Mouse (Mus musculus): Measurements from ENCODE around the gene Mettl24. TPM values are rescaled to one million over a fixed set of nuclear protein-coding genes. Genes with fewer than 3 reads are reported as not detected.

Gene Mettl24
- 0.72 and 0.78 TPM in 2 replicates for polyA plus RNA-seq (2015; fragmentation: Nextera tagmentation; extraction: Ambion mirVana)

DNA sequence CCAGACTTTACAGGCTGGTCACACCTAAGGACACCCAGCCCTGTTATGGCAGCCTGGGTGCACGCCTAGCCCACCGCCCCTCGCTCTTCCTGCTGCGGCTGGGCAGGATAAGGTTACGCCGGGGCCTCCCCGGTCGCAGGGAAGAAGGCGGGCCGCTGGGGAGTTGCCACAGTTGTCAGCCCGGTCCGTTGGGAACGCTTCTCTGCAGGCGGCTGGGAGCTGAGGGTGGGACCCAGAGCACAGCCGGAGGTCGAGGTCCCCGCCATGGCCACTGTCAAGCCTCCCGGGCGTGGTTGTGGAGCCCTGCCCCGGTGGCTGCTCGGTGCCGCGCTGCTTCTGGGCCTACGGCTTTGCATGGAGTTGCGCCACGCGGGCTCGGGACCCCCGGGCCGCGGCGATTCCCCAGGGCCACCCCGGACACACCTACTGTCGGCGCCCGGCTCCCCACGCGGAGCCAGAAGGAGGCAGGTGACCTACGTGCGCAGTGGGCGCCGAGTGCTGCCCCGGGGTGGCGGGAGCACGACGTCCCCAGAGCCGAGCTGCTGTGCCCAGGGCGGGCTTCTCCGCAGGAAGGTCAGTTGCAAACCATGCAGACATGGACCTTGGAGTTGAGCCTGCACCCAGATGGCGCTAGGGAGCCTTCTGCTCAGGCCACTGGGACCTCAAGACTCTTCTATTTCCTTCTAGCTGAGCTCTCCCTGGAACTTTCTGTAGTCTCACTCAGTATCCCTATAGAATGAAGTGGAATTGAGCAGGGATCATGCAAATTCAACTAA is at the start of gene Mettl24:
TSS of gene Mettl24 (plus strand) at position 191 of the 776 bp plus-strand sequence.
- 1% methylated on average over 50 of the region's 50 CpGs for WGBS

GRCm38 (mm10) chr10:40637331-40637730 is 45.8 kb upstream of the Mettl24 start:
- no peak for ATAC-seq
- Histone ChIP-seq H3K4me3 (ENCODE audit: low read depth, low read length) (no peak overlapping the region), H3K27ac (ENCODE audit: low read length) (no peak overlapping the region), H3K27me3 (ENCODE audit: control insufficient read depth, insufficient read depth, low read depth, low read length) (no peaks in the 10 kb centered on the region), H3K9me3 (replicated peaks; ENCODE audit: control insufficient read depth, low read length, poor library complexity, severe bottlenecking) (no peaks in the 10 kb centered on the region), H3K4me2 (ENCODE audit: low read length) (no peak overlapping the region), H3K36me3 (ENCODE audit: control insufficient read depth, insufficient read depth, low read length) (no peaks in the 10 kb centered on the region), H3K4me1 (ENCODE audit: control insufficient read depth, insufficient read depth, low read length) (no peaks in the 10 kb centered on the region), H3K9ac (ENCODE audit: low read depth, low read length) (no peak overlapping the region)
- WGBS = 70% methylated on average over 10 of the region's 10 CpGs

More for the DNA sequence above, at the start of gene Mettl24:
- Histone ChIP-seq H3K27ac (ENCODE audit: low read length) (no peak within 1 kb of the TSS; the same call in 1 of the 2 replicates), H3K4me2 (ENCODE audit: low read length) (peak within 1 kb of the TSS; percentile 97), H3K9me3 (replicated peaks; ENCODE audit: control insufficient read depth, low read length, poor library complexity, severe bottlenecking) (no peaks in the 10 kb centered on the region), H3K27me3 (ENCODE audit: control insufficient read depth, insufficient read depth, low read depth, low read length) (no peaks in the 10 kb centered on the region), H3K4me1 (ENCODE audit: control insufficient read depth, insufficient read depth, low read length) (peaks cover 14% of the 10 kb centered on the region), H3K9ac (ENCODE audit: low read depth, low read length) (peak within 1 kb of the TSS; percentile 78), H3K4me3 (ENCODE audit: low read depth, low read length) (peak within 1 kb of the TSS; percentile 51), H3K36me3 (ENCODE audit: control insufficient read depth, insufficient read depth, low read length) (no peaks in the 10 kb centered on the region)
- peak; percentile 76 for ATAC-seq

- no peak for ATAC-seq
- Histone ChIP-seq H3K27me3 (ENCODE audit: control insufficient read depth, insufficient read depth, low read depth, low read length) (no peaks in the 10 kb centered on the region), H3K9ac (ENCODE audit: low read depth, low read length) (no peak overlapping the region), H3K4me2 (ENCODE audit: low read length) (no peak overlapping the region), H3K36me3 (ENCODE audit: control insufficient read depth, insufficient read depth, low read length) (no peaks in the 10 kb centered on the region), H3K27ac (ENCODE audit: low read length) (no peak overlapping the region), H3K4me1 (ENCODE audit: control insufficient read depth, insufficient read depth, low read length) (no peaks in the 10 kb centered on the region), H3K4me3 (ENCODE audit: low read depth, low read length) (no peak overlapping the region), H3K9me3 (replicated peaks; ENCODE audit: control insufficient read depth, low read length, poor library complexity, severe bottlenecking) (no peaks in the 10 kb centered on the region)
- 46% methylated on average over 7 of the region's 7 CpGs for WGBS
Measured at GRCm38 (mm10) chr10:40638276-40638675, 44.8 kb upstream of the Mettl24 start.

- no peak overlapping the region for H3K9ac ChIP-seq (ENCODE audit: low read depth, low read length)
- peak; percentile 56; the same call in 1 of the 2 replicates for ATAC-seq
- WGBS = 46% methylated on average over 26 of the region's 26 CpGs
Measured at GRCm38 (mm10) chr10:40638823-40639819, 44.0 kb upstream of the Mettl24 start.

DNA sequence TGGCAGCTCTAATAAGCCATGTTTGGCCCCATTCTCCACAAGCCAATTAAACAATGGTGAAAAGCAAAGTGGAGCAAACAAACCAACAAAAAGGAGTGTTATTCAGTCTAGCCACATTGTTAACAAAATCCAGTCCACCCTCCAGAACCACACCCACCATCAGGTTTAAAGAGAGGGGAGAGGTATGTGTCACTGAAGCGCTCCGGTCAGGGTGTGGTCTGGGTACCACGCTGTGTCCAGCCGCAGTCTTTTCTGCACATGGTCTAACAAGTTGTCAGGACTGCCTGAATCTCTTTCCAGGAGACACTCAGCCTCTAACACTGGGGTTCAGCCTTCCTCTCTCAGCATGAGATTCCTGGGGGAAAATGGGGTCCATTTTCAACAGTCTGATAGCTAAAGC is 42.7 kb upstream of the Mettl24 start:
- no peaks in the 10 kb centered on the region for H3K27me3 ChIP-seq (ENCODE audit: control insufficient read depth, insufficient read depth, low read depth, low read length)
- no peaks in the 10 kb centered on the region for H3K36me3 ChIP-seq (ENCODE audit: control insufficient read depth, insufficient read depth, low read length)
- no peaks in the 10 kb centered on the region for H3K9me3 ChIP-seq (replicated peaks; ENCODE audit: control insufficient read depth, low read length, poor library complexity, severe bottlenecking)
- H3K27ac ChIP-seq (ENCODE audit: low read length) = no peak overlapping the region
- H3K4me1 ChIP-seq (ENCODE audit: control insufficient read depth, insufficient read depth, low read length) = no peaks in the 10 kb centered on the region
- no peak for ATAC-seq
- no peak overlapping the region for H3K4me3 ChIP-seq (ENCODE audit: low read depth, low read length)
- no peak overlapping the region for H3K9ac ChIP-seq (ENCODE audit: low read depth, low read length)
- H3K4me2 ChIP-seq (ENCODE audit: low read length) = no peak overlapping the region
- 90% methylated on average over 4 of the region's 4 CpGs for WGBS

More at GRCm38 (mm10) chr10:40638823-40639819, 44.0 kb upstream of the Mettl24 start:
- Histone ChIP-seq H3K27ac (ENCODE audit: low read length) (no peak overlapping the region), H3K4me1 (ENCODE audit: control insufficient read depth, insufficient read depth, low read length) (no peaks in the 10 kb centered on the region), H3K9me3 (replicated peaks; ENCODE audit: control insufficient read depth, low read length, poor library complexity, severe bottlenecking) (no peaks in the 10 kb centered on the region), H3K36me3 (ENCODE audit: control insufficient read depth, insufficient read depth, low read length) (no peaks in the 10 kb centered on the region), H3K27me3 (ENCODE audit: control insufficient read depth, insufficient read depth, low read depth, low read length) (no peaks in the 10 kb centered on the region), H3K4me3 (ENCODE audit: low read depth, low read length) (no peak overlapping the region), H3K4me2 (ENCODE audit: low read length) (no peak overlapping the region)

GRCm38 (mm10) chr10:40641901-40642300 is 41.2 kb upstream of the Mettl24 start:
- WGBS = 90% methylated on average over 7 of the region's 7 CpGs
- H3K9ac ChIP-seq (ENCODE audit: low read depth, low read length) = no peak overlapping the region
- no peaks in the 10 kb centered on the region for H3K9me3 ChIP-seq (replicated peaks; ENCODE audit: control insufficient read depth, low read length, poor library complexity, severe bottlenecking)
- no peak for ATAC-seq
- no peaks in the 10 kb centered on the region for H3K27me3 ChIP-seq (ENCODE audit: control insufficient read depth, insufficient read depth, low read depth, low read length)
- no peaks in the 10 kb centered on the region for H3K36me3 ChIP-seq (ENCODE audit: control insufficient read depth, insufficient read depth, low read length)
- no peak overlapping the region for H3K4me3 ChIP-seq (ENCODE audit: low read depth, low read length)
- H3K4me2 ChIP-seq (ENCODE audit: low read length) = no peak overlapping the region
- H3K27ac ChIP-seq (ENCODE audit: low read length) = no peak overlapping the region
- no peaks in the 10 kb centered on the region for H3K4me1 ChIP-seq (ENCODE audit: control insufficient read depth, insufficient read depth, low read length)

DNA sequence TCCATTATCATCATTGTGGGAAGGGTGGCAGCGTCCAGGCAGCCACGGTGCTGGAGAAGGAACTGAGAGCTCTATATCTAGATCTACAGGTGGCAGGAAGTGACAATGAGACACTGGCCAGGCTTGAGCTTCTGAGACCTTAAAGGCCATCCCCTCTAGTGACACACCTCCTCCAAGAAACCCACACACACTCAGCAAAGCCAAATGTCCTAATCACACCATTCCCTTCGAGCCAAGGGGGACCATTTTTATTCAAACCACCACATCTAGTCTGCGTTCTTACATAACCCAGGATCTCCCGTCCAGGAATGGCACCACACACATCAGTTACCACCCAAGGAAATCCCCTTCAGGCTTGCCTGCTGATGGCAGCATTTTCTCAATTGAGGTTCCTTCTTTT is 40.0 kb upstream of the Mettl24 start:
- no peak for ATAC-seq
- WGBS = 84% methylated on average over 5 of the region's 5 CpGs
- H3K4me2 ChIP-seq (ENCODE audit: low read length) = no peak overlapping the region

GRCm38 (mm10) chr10:40644456-40644855 is 38.6 kb upstream of the Mettl24 start:
- H3K4me2 ChIP-seq (ENCODE audit: low read length) = no peak overlapping the region
- H3K27me3 ChIP-seq (ENCODE audit: control insufficient read depth, insufficient read depth, low read depth, low read length) = no peaks in the 10 kb centered on the region
- no peaks in the 10 kb centered on the region for H3K9me3 ChIP-seq (replicated peaks; ENCODE audit: control insufficient read depth, low read length, poor library complexity, severe bottlenecking)
- WGBS = 78% methylated on average over 9 of the region's 9 CpGs
- H3K36me3 ChIP-seq (ENCODE audit: control insufficient read depth, insufficient read depth, low read length) = no peaks in the 10 kb centered on the region
- no peaks in the 10 kb centered on the region for H3K4me1 ChIP-seq (ENCODE audit: control insufficient read depth, insufficient read depth, low read length)
- H3K27ac ChIP-seq (ENCODE audit: low read length) = no peak overlapping the region
- no peak for ATAC-seq
- H3K9ac ChIP-seq (ENCODE audit: low read depth, low read length) = no peak overlapping the region
- no peak overlapping the region for H3K4me3 ChIP-seq (ENCODE audit: low read depth, low read length)

More for the DNA sequence above, 40.0 kb upstream of the Mettl24 start:
- H3K27ac ChIP-seq (ENCODE audit: low read length) = no peak overlapping the region
- H3K9ac ChIP-seq (ENCODE audit: low read depth, low read length) = no peak overlapping the region
- no peaks in the 10 kb centered on the region for H3K36me3 ChIP-seq (ENCODE audit: control insufficient read depth, insufficient read depth, low read length)
- no peak overlapping the region for H3K4me3 ChIP-seq (ENCODE audit: low read depth, low read length)
- H3K9me3 ChIP-seq (replicated peaks; ENCODE audit: control insufficient read depth, low read length, poor library complexity, severe bottlenecking) = no peaks in the 10 kb centered on the region
- no peaks in the 10 kb centered on the region for H3K27me3 ChIP-seq (ENCODE audit: control insufficient read depth, insufficient read depth, low read depth, low read length)
- H3K4me1 ChIP-seq (ENCODE audit: control insufficient read depth, insufficient read depth, low read length) = no peaks in the 10 kb centered on the region

Measured in midbrain, embryonic 16.5 days (tissue).